Mouse (Mus musculus) v-Abl transformed pro-B cells (cell line): ENCODE measurements around the gene Prkacb.

Experiments
- in situ Hi-C, 2 experiments: fragments of 400-800 bp; cut with MboI; formaldehyde crosslinking; loops; one replicate each; pipeline ENCODE4 v1.15.1; 2025; ENCODE audit not compliant: unreplicated experiment in 2 of 2

Gene Prkacb

DNA sequence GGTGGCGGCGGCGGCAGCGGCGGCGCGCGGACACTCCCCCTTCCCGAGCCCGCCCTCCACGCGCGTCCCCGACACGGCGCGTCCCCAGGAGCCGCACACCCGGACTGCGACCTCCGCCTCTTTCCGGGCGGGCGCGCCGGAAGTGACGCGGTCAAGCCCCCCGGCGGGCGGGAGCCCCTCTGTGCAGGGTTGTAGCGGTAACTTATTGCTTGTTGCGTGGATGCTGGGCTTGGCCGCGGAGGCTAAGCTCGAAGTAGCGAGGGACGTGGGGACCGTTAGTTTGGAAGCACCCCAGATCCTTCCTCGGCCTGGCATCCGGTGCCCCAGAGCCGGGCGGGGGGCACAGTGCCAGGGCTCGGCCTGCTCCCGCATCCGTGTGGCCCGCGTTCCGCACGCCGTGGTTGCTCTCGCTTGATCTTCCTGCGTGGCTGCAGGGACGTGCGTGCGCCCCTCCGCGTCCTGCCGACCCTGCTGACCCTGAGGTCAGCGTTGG lies at the start of gene Prkacb:
Gene Prkacb (minus strand): TSS at position 90 of the 493 bp plus-strand sequence.
- in situ Hi-C loops, result loop anchor here (5.0 to 25.0 kb wide), 4 partner anchors 291 to 1226 kb away; partner anchors contain the start of genes Bcl10 (in 2 of the 2), Rpf1 (in 2 of the 2) and Znhit6 (in 1 of the 2)

GRCm38 (mm10) chr3:146860308-146860707 lies 47.5 kb upstream of the Prkacb start:
- in situ Hi-C loops, result no loop called here

DNA sequence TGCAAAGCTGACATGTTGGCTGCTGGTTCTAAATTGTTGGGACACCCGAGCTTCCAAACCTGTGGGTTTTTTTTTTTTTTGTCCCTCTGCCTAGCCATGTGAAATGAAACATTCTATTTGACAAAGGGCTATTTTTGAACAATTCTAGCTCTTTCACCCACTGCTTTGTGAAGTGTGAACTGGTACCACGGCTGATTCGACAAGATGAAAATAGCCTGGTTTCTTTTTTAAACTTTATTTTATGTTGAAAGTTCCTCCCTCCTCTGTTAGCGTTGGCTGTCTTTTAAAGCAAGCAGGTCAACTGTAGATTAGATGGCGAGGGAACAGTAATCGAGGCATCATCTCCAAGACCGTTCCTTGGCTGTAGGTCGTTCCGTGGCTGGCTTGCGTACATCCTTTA lies 44.6 kb upstream of the Prkacb start:
- in situ Hi-C loops, result no loop called here

GRCm38 (mm10) chr3:146854473-146855087 lies 41.8 kb upstream of the Prkacb start:
- in situ Hi-C loops, result no loop called here

- in situ Hi-C loops, result no loop called here
Measured at GRCm38 (mm10) chr3:146851966-146852891, 39.4 kb upstream of the Prkacb start, which contains the start of gene Ttll7. Gene Ttll7, plus strand, starts transcription at chr3:146852367.

DNA sequence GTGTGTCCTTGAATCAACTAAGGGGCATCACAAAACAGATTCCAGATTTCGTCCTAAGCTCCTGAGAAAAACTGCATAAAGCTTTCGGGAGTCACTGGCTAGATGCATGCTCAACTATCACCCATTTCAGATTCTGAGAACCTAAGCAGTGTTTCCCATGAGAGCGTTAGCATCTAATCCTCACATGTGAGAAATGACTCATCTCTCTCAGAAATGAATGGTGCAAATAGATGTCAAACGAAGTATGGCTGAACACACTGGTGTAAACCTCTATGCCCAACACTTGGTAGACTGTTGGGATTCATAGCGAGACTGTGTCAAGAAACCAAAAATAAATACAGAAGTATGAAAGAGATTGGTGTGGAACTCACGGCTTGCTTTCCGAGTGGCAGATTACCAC lies 36.6 kb upstream of the Prkacb start:
- in situ Hi-C loops, result no loop called here

- in situ Hi-C loops, result no loop called here
Measured at GRCm38 (mm10) chr3:146848112-146848511, 35.3 kb upstream of the Prkacb start.

DNA sequence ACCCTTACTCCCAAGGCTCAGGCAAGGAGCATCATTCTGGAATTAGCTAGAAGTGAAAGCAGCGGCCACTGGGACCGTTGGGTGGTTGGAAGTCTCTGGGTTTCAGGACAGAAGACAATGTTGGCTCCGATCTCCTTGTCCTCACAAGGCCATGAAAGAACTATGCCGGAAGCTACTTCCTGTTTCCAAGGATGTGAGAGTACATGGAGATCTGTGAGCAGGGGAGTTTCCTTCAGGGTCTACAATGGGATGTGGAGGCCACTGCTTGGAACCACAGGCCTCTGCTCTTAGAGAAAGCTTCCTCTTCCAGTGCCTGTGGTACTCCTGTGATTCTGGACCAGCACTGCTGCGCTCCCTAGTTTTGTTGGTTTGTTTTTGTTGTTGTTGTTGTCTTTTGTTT lies 33.4 kb upstream of the Prkacb start:
- in situ Hi-C loops, result no loop called here

- in situ Hi-C loops, result no loop called here
Measured at GRCm38 (mm10) chr3:146843470-146843869, 30.7 kb upstream of the Prkacb start.

DNA sequence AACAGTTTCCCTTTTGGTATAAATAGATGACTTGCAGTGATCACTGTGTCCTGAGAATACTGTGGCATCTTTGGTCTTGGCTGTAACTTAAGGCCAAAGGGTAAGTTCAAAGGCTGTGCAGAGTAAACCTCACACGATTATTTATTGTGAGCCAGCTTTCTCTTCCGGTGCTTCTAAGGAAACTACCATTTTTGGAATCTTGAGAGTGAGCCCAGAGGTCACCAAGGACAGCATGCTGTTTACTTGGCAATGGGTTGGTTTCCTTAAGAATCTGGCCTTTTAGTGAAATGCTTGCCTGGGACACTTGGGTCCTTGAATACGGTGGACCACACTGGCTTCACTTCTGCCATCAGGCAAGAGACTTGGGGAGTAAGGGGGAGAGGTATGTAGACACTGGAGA lies 30.0 kb upstream of the Prkacb start:
- in situ Hi-C loops, result no loop called here

DNA sequence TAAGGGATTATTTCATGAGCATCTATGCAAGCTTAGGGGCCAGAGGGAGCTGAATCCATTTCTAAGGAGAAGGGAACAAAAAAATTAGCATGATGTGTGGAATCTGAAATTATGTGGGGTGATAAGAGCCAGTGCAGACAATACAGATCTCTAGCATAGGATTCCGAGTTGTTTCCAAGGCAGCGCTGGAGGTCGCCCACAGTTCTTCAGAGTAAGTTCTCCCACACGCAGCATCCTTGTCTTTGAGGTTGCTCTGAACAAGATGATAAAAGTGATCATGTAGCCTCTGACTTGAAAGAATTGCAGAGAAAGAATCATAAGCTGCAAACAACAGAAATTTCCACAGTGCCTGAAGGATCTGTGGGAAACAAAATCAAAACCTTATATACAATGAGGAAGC lies 7.9 kb upstream of the Prkacb start:
- in situ Hi-C loops, result loop anchor here in 1 of 2 experiments (25.0 kb wide), 2 partner anchors 758 to 1233 kb away; partner anchors contain the start of gene Znhit6

DNA sequence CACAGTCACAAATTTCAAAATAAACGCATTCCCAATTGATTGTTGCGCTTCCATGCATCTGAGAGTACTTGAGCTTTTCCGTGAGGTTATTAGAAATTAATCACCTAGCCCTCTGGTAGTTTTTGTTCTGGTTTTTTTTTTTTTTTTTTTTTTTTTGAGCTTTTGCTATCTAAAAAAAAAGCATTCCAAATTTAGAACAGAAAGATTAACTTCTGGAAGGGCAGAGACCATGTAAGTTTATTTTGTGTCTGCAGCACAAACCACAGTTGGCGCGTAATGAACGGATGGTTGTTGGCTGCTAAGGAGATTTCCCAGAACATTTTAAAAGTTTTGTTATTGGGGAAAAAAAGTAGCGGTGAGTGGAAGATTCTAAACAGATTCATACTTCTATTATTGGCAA lies 834 bp upstream of the Prkacb start:
- in situ Hi-C loops, result loop anchor here (5.0 to 25.0 kb wide), 4 partner anchors 291 to 1226 kb away; partner anchors contain the start of genes Bcl10 (in 2 of the 2), Rpf1 (in 2 of the 2) and Znhit6 (in 1 of the 2)

- in situ Hi-C loops, result loop anchor here (5.0 to 25.0 kb wide), 4 partner anchors 290 to 1225 kb away; partner anchors contain the start of genes Bcl10 (in 2 of the 2), Rpf1 (in 2 of the 2) and Znhit6 (in 1 of the 2)
Measured at GRCm38 (mm10) chr3:146812041-146812878, 530 bp downstream of the Prkacb start.

DNA sequence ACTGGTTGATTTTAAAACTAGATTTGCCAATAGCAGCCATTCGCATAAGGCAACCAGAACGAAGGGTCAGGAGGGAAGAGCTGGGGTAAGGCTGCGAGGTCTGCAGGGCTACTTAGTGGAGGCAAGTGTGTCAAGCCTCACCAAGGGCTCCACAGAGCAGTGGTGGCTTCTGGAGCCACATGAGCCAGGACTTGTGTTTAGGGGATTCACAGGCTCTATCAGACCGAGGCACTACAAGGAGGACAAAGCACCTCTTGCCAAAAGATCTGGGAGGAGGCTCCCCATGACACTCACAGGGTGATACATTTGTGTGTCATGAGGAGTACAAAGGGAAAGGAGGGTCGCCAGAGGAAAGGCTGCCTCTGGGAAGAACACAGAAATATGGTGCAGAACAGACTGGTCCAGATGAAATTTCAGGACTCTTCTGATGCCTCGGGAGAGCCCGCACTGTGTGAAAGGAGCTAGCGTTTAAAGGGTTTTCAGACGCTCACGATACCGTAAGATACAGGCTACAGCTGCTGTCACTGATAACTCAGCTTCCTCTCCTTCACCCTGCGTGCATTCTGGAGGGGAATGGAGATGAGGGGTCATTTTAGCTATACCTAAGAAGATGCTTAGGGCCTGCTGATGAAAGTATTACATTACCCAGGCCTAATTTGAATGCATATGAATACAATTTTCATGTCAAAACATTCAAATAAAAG lies 19.1 kb downstream of the Prkacb start:
- in situ Hi-C loops, result loop anchor here (5.0 to 25.0 kb wide), 4 partner anchors 111 to 731 kb away; no protein-coding TSS in a partner anchor

- in situ Hi-C loops, result loop anchor here (5.0 to 25.0 kb wide), 4 partner anchors 113 to 730 kb away; no protein-coding TSS in a partner anchor
Measured at GRCm38 (mm10) chr3:146792144-146792748, 20.5 kb downstream of the Prkacb start.

- in situ Hi-C loops, result loop anchor here (5.0 to 25.0 kb wide), 4 partner anchors 222 to 722 kb away; no protein-coding TSS in a partner anchor
Measured at GRCm38 (mm10) chr3:146784233-146784632, 28.6 kb downstream of the Prkacb start.

DNA sequence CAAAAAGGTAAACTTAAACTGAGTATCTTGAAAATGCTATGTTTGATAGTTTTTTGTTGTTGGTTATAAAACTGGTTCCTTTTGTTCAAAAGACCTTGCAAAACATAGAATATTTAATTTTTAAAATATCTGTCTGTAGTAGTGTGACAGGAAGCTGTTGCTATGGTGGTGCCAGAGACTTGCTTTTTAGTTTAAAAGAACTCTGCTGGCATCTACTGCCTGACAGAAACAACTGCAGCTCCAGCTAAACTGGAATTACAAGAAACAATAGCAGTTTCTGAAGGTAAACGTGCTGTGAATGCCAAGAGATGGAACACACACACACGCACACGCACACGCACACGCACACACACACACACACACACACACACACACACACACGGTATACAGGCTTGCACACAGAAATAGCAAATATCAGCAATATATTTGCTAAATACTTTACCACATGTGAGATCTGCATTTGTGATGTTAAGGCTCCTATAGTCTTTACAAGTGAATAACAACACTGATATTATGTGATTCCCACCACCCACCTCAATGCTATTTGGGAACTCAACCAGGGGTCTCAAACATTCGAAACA lies 29.1 kb downstream of the Prkacb start:
- in situ Hi-C loops, result loop anchor here (5.0 to 25.0 kb wide), 4 partner anchors 221 to 721 kb away; no protein-coding TSS in a partner anchor

- in situ Hi-C loops, result loop anchor here (5.0 to 25.0 kb wide), 4 partner anchors 220 to 720 kb away; no protein-coding TSS in a partner anchor
Measured at GRCm38 (mm10) chr3:146782548-146782947, 30.2 kb downstream of the Prkacb start.
